Mouse (Mus musculus): ENCODE results near the gene Bcl2l1.

- TF ChIP-seq TAL1 (IDR thresholded peaks at IDR 0.05; ENCODE audit: low read length) = no peak
- no peak for TF ChIP-seq GATA1 (IDR thresholded peaks at IDR 0.05; ENCODE audit: low read length)
Observed at GRCm38 (mm10) chr2:152815879-152816656, 15.5 kb downstream of the Bcl2l1 start.

Data from erythroblast, embryonic 14.5 days (primary cell).